Mouse (Mus musculus) MEL (cell line): ENCODE measurements around the gene Cdh13.

Source experiments
- CTCF ChIP-seq, 3 experiments: IDR thresholded peaks in 2 of 3; conservative IDR thresholded peaks in 1 of 3; 2 replicates each; pipeline ENCODE4 v1.5.1; 2011 to 2012; ENCODE audit warnings: low read length in 3 of 3, low read depth in 2 of 3, mild to moderate bottlenecking in 2 of 3, improper control_type of control experiment in 1 of 3, inconsistent platforms in 1 of 3, mixed read lengths in 1 of 3, moderate library complexity in 1 of 3; ENCODE audit not compliant: control insufficient read depth in 1 of 3, insufficient read depth in 1 of 3, poor library complexity in 1 of 3, severe bottlenecking in 1 of 3
- GATA1 ChIP-seq: IDR thresholded peaks from 2 replicates; pipeline ENCODE4 v1.6.1; 2011; ENCODE audit warnings: low read depth, low read length, improper control_type of control experiment
- MAFK ChIP-seq: IDR thresholded peaks from 2 replicates; pipeline ENCODE4 v1.6.1; 2011; ENCODE audit warnings: low read depth, mild to moderate bottlenecking, low read length, improper control_type of control experiment, borderline replicate concordance
- MAX ChIP-seq: IDR thresholded peaks from 2 replicates; pipeline ENCODE4 v1.6.1; 2011; ENCODE audit warnings: low read length, improper control_type of control experiment
- POLR2A ChIP-seq, 2 experiments: IDR thresholded peaks; 2 replicates each; pipeline ENCODE4 v1.6.1; 2011 to 2012; ENCODE audit warnings: low read length in 2 of 2, mild to moderate bottlenecking in 2 of 2, control low read depth in 1 of 2, improper control_type of control experiment in 1 of 2, low read depth in 1 of 2, moderate library complexity in 1 of 2; ENCODE audit not compliant: control insufficient read depth in 1 of 2, insufficient read depth in 1 of 2, poor library complexity in 1 of 2
- TCF12 ChIP-seq: IDR thresholded peaks from 2 replicates; pipeline ENCODE4 v1.6.1; 2014; ENCODE audit warnings: low read depth, mild to moderate bottlenecking, inconsistent platforms, low read length, improper control_type of control experiment, moderate library complexity
- USF1 ChIP-seq: IDR thresholded peaks from 2 replicates; pipeline ENCODE4 v1.6.1; 2014; ENCODE audit warnings: low read depth, mild to moderate bottlenecking, inconsistent platforms, low read length, improper control_type of control experiment, moderate library complexity
- ZC3H11A ChIP-seq: IDR thresholded peaks from 2 replicates; pipeline ENCODE4 v1.6.1; 2012; ENCODE audit warnings: low read depth, mild to moderate bottlenecking, inconsistent platforms, low read length, improper control_type of control experiment

- TF ChIP-seq MAX (no peak), TCF12 (no peak), MAFK (no peak), CTCF (IDR thresholded peaks at IDR 0.05 in 2 of 3, conservative IDR thresholded peaks at IDR 0.05 in 1 of 3; ENCODE audit: control insufficient read depth in 1 of 3, insufficient read depth in 1 of 3, low read depth in 2 of 3, low read length in 3 of 3, poor library complexity in 1 of 3, severe bottlenecking in 1 of 3) (no peak), GATA1 (no peak), ZC3H11A (no peak), POLR2A (IDR thresholded peaks at IDR 0.05; ENCODE audit: control insufficient read depth in 1 of 2, insufficient read depth in 1 of 2, low read depth in 1 of 2, low read length in 2 of 2, poor library complexity in 1 of 2) (no peak), USF1 (no peak)
These were observed 381.5 kb downstream of the Cdh13 start for GRCm38 (mm10) chr8:118665081-118665480.
